Mouse (Mus musculus): ENCODE measurements around the gene Pitpnm1. TPM values are rescaled to one million over a fixed set of nuclear protein-coding genes. Genes with fewer than 3 reads are reported as not detected.

Pitpnm1 gene
- polyA plus RNA-seq (2012; rRNA removed), result 568 and 602 TPM in 2 replicates

- Histone ChIP-seq H3K27me3 (ENCODE audit: control insufficient read depth, insufficient read depth, low read length) (no peaks in the 10 kb centered on the region), H3K4me3 (replicated peaks; ENCODE audit: insufficient read depth, low read depth, low read length) (peak within 1 kb of the TSS; percentile 72), H3K4me1 (ENCODE audit: control insufficient read depth, insufficient read depth, low read length) (peaks cover 34% of the 10 kb centered on the region), H3K27ac (ENCODE audit: insufficient read depth, low read length) (peak within 1 kb of the TSS; percentile 94)
- DNase-seq, result peak; percentile 73 to 78
- TF ChIP-seq CTCF (IDR thresholded peaks at IDR 0.05; ENCODE audit: borderline replicate concordance, insufficient read depth, low read depth, low read length) (no peak), POLR2A (IDR thresholded peaks at IDR 0.05; ENCODE audit: borderline replicate concordance, insufficient read depth, low read length) (no peak)
- 1% methylated on average over 53 of the region's 53 CpGs for WGBS
Measured at GRCm38 (mm10) chr19:4099837-4100717, at the start of gene Pitpnm1. Gene Pitpnm1, plus strand, starts transcription at chr19:4099998.

- Histone ChIP-seq H3K27me3 (ENCODE audit: control insufficient read depth, insufficient read depth, low read length) (no peaks in the 10 kb centered on the region), H3K4me1 (ENCODE audit: control insufficient read depth, insufficient read depth, low read length) (peaks cover 23% of the 10 kb centered on the region), H3K4me3 (replicated peaks; ENCODE audit: insufficient read depth, low read depth, low read length) (no peak overlapping the region), H3K27ac (ENCODE audit: insufficient read depth, low read length) (no peak overlapping the region)
- 96% methylated on average over 5 of the region's 5 CpGs for WGBS
- TF ChIP-seq CTCF (IDR thresholded peaks at IDR 0.05; ENCODE audit: borderline replicate concordance, insufficient read depth, low read depth, low read length) (no peak), POLR2A (IDR thresholded peaks at IDR 0.05; ENCODE audit: borderline replicate concordance, insufficient read depth, low read length) (no peak)
- no peak for DNase-seq
Measured at GRCm38 (mm10) chr19:4051016-4051415, 48.8 kb upstream of the Pitpnm1 start.

- no peaks in the 10 kb centered on the region for H3K27me3 ChIP-seq (ENCODE audit: control insufficient read depth, insufficient read depth, low read length)
- WGBS, result 44% methylated on average over 10 of the region's 10 CpGs
- DNase-seq, result peak; percentile 46 to 69
- no peak overlapping the region for H3K27ac ChIP-seq (ENCODE audit: insufficient read depth, low read length)
- no peak for TF ChIP-seq POLR2A (IDR thresholded peaks at IDR 0.05; ENCODE audit: borderline replicate concordance, insufficient read depth, low read length)
- TF ChIP-seq CTCF (IDR thresholded peaks at IDR 0.05; ENCODE audit: borderline replicate concordance, insufficient read depth, low read depth, low read length), result peak; percentile 73
- no peak overlapping the region for H3K4me3 ChIP-seq (replicated peaks; ENCODE audit: insufficient read depth, low read depth, low read length)
- H3K4me1 ChIP-seq (ENCODE audit: control insufficient read depth, insufficient read depth, low read length), result peaks cover 24% of the 10 kb centered on the region
Measured at GRCm38 (mm10) chr19:4051741-4052515, 47.9 kb upstream of the Pitpnm1 start.

GRCm38 (mm10) chr19:4052516-4053030 lies 47.2 kb upstream of the Pitpnm1 start:
- no peak overlapping the region for H3K4me3 ChIP-seq (replicated peaks; ENCODE audit: insufficient read depth, low read depth, low read length)
- no peaks in the 10 kb centered on the region for H3K27me3 ChIP-seq (ENCODE audit: control insufficient read depth, insufficient read depth, low read length)
- no peak overlapping the region for H3K27ac ChIP-seq (ENCODE audit: insufficient read depth, low read length)
- peaks cover 24% of the 10 kb centered on the region for H3K4me1 ChIP-seq (ENCODE audit: control insufficient read depth, insufficient read depth, low read length)
- WGBS, result 77% methylated on average over 5 of the region's 5 CpGs
- DNase-seq, result no peak
- TF ChIP-seq CTCF (IDR thresholded peaks at IDR 0.05; ENCODE audit: borderline replicate concordance, insufficient read depth, low read depth, low read length) (no peak), POLR2A (IDR thresholded peaks at IDR 0.05; ENCODE audit: borderline replicate concordance, insufficient read depth, low read length) (no peak)

- WGBS, result 86% methylated on average over 5 of the region's 5 CpGs
- TF ChIP-seq CTCF (IDR thresholded peaks at IDR 0.05; ENCODE audit: borderline replicate concordance, insufficient read depth, low read depth, low read length) (no peak), POLR2A (IDR thresholded peaks at IDR 0.05; ENCODE audit: borderline replicate concordance, insufficient read depth, low read length) (no peak)
- Histone ChIP-seq H3K27ac (ENCODE audit: insufficient read depth, low read length) (peak overlapping the region; percentile 88; the same call in 1 of the 2 replicates), H3K27me3 (ENCODE audit: control insufficient read depth, insufficient read depth, low read length) (no peaks in the 10 kb centered on the region), H3K4me1 (ENCODE audit: control insufficient read depth, insufficient read depth, low read length) (peaks cover 20% of the 10 kb centered on the region), H3K4me3 (replicated peaks; ENCODE audit: insufficient read depth, low read depth, low read length) (no peak overlapping the region)
- DNase-seq, result no peak
Measured at GRCm38 (mm10) chr19:4054613-4055012, 45.2 kb upstream of the Pitpnm1 start.

GRCm38 (mm10) chr19:4055216-4055946 lies 44.4 kb upstream of the Pitpnm1 start:
- WGBS, result 21% methylated on average over 8 of the region's 8 CpGs
- Histone ChIP-seq H3K27ac (ENCODE audit: insufficient read depth, low read length) (peak overlapping the region; percentile 88), H3K4me1 (ENCODE audit: control insufficient read depth, insufficient read depth, low read length) (peaks cover 20% of the 10 kb centered on the region), H3K4me3 (replicated peaks; ENCODE audit: insufficient read depth, low read depth, low read length) (no peak overlapping the region), H3K27me3 (ENCODE audit: control insufficient read depth, insufficient read depth, low read length) (no peaks in the 10 kb centered on the region)
- TF ChIP-seq POLR2A (IDR thresholded peaks at IDR 0.05; ENCODE audit: borderline replicate concordance, insufficient read depth, low read length) (no peak), CTCF (IDR thresholded peaks at IDR 0.05; ENCODE audit: borderline replicate concordance, insufficient read depth, low read depth, low read length) (no peak)
- DNase-seq, result peak; percentile 77 to 83
